Mouse (Mus musculus) intestine, embryonic 14.5 days (tissue): ENCODE data around the gene Wipf2. TPM values are rescaled to one million over a fixed set of nuclear protein-coding genes. Genes with fewer than 3 reads are reported as not detected.
A peak's percentile ranks its signal among the peaks of the same experiment; 100 is the strongest.

ENCODE experiments used
- ATAC-seq: fragments of 200-750 bp; cut with Nextera tagmentation; replicated peaks from 2 replicates; pipeline ENCODE4 v1.8.0; 2017; ENCODE audit warnings: low read depth, moderate number of reproducible peaks, moderate TSS enrichment, moderate library complexity; ENCODE audit not compliant: low FRiP score, low TSS enrichment
- DNase-seq: peaks from one replicate; pipeline ENCODE4 v3.0.0-alpha.2; 2018; ENCODE audit warnings: low spot score
- H3K27ac ChIP-seq: fragments of 300-500 bp; sonication (generic); 2 replicates; pipeline ENCODE4 v1.5.1; 2014; ENCODE audit warnings: low read depth, mild to moderate bottlenecking, control low read depth
- H3K27me3 ChIP-seq: fragments of 300-500 bp; sonication (generic); replicated peaks from 2 replicates; pipeline ENCODE4 v1.6.1; 2014; ENCODE audit warnings: low read length, control low read depth; ENCODE audit not compliant: control insufficient read depth, insufficient read depth
- H3K36me3 ChIP-seq: fragments of 300-500 bp; sonication (generic); 2 replicates; pipeline ENCODE4 v1.6.1; 2014; ENCODE audit warnings: low read length, control low read depth; ENCODE audit not compliant: control insufficient read depth, insufficient read depth
- H3K4me1 ChIP-seq: fragments of 300-500 bp; sonication (generic); replicated peaks from 2 replicates; pipeline ENCODE4 v1.6.1; 2014; ENCODE audit warnings: low read length, control low read depth, mixed read lengths; ENCODE audit not compliant: control insufficient read depth, insufficient read depth
- H3K4me2 ChIP-seq: fragments of 300-500 bp; sonication (generic); 2 replicates; pipeline ENCODE4 v1.6.1; 2014; ENCODE audit warnings: low read length
- H3K4me3 ChIP-seq: fragments of 300-500 bp; sonication (generic); 2 replicates; pipeline ENCODE4 v1.5.1; 2014; ENCODE audit warnings: low read depth, low read length, control low read depth, mixed read lengths
- H3K9ac ChIP-seq: fragments of 300-500 bp; sonication (generic); 2 replicates; pipeline ENCODE4 v1.6.1; 2014; ENCODE audit warnings: mild to moderate bottlenecking, low read length
- H3K9me3 ChIP-seq: fragments of 300-500 bp; sonication (generic); 2 replicates; pipeline ENCODE4 v1.6.1; 2016; ENCODE audit warnings: low read length, control low read depth; ENCODE audit not compliant: control insufficient read depth
- WGBS: fragments of 180-500 bp; shearing (Covaris S2); extraction: QIAGEN DNeasy Blood & Tissue Kit; methylation state at CpG from one replicate; pipeline ENCODE4 v1.1.7; 2014; 5-methylcytosine and 5-hydroxymethylcytosine counted together
- polyA plus RNA-seq: library from polyadenylated mRNA; unstranded; fragments of >200 nt; fragmentation: Nextera tagmentation; extraction: Ambion mirVana; gene quantifications from 2 replicates; pipeline ENCODE4 v1.2.1, GENCODE M21; 2014

The Wipf2 gene
- polyA plus RNA-seq, 1 experiment from 2014 or later, result 5.1 TPM

DNA sequence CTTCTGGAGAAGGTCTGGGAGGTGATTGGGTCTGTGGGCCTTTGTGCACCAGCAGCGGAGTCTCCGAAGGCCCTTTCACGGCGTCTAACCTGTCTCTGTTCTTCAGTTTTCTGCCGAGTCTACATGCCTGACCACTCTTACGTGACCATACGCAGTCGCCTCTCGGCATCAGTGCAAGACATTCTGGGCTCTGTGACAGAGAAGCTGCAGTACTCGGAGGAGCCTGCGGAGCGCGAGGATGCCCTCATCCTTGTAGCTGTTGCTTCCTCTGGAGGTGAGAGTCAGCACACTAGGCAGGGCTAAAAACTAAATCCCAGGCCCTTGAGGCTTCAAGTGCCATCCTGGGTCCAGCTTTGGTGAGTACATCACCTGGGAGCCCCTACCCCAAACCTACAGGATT is 17.4 kb upstream of the Wipf2 start:
- WGBS, result 60% methylated on average over 13 of the region's 13 CpGs
- no peaks in the 10 kb centered on the region for H3K9me3 ChIP-seq
- no peaks in the 10 kb centered on the region for H3K36me3 ChIP-seq
- H3K4me2 ChIP-seq, result no peak overlapping the region
- ATAC-seq (no peak), DNase-seq (no peak)
- no peak overlapping the region for H3K4me3 ChIP-seq
- no peak overlapping the region for H3K27ac ChIP-seq
- no peaks in the 10 kb centered on the region for H3K27me3 ChIP-seq
- peaks cover 7% of the 10 kb centered on the region; the same call in 1 of the 2 replicates for H3K4me1 ChIP-seq
- H3K9ac ChIP-seq, result no peak overlapping the region

DNA sequence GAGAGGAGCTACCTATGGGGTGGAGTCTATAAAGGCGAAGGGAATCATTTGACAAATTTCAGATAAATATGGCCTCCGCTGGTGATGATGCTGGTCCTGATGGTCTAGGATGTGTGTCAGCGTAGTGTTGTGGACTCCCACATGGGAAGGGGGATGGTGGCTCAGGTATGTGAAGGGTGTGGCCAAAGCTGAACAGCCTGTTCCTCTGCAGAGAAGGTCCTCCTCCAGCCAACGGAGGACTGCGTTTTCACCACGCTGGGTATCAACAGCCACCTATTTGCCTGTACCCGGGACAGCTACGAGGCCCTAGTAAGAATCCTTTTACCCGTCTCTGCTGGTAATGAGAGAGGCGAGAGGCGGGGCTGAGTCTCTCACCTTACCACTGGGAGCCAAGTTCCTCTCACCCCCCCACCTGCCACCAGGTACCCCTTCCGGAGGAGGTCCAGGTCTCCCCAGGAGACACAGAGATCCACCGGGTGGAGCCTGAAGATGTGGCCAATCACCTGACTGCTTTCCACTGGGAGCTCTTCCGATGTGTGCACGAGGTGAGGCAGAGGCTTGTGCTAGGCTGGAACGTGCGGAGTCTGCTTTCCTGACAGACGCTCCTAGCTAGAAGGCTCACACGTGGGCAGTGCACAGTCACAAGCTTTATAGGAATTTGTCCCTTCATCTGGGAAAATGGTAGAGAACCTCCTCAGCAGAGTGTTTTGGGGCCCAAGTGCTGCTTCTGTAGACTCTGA is 16.4 kb upstream of the Wipf2 start:
- Histone ChIP-seq H3K9me3 (no peaks in the 10 kb centered on the region), H3K9ac (no peak overlapping the region), H3K4me1 (peaks cover 7% of the 10 kb centered on the region; the same call in 1 of the 2 replicates), H3K27ac (no peak overlapping the region), H3K27me3 (no peaks in the 10 kb centered on the region), H3K4me2 (no peak overlapping the region), H3K36me3 (no peaks in the 10 kb centered on the region), H3K4me3 (no peak overlapping the region)
- peak; percentile 51; the same call in 1 of the 2 replicates for ATAC-seq
- no peak for DNase-seq
- WGBS, result 55% methylated on average over 19 of the region's 19 CpGs

DNA sequence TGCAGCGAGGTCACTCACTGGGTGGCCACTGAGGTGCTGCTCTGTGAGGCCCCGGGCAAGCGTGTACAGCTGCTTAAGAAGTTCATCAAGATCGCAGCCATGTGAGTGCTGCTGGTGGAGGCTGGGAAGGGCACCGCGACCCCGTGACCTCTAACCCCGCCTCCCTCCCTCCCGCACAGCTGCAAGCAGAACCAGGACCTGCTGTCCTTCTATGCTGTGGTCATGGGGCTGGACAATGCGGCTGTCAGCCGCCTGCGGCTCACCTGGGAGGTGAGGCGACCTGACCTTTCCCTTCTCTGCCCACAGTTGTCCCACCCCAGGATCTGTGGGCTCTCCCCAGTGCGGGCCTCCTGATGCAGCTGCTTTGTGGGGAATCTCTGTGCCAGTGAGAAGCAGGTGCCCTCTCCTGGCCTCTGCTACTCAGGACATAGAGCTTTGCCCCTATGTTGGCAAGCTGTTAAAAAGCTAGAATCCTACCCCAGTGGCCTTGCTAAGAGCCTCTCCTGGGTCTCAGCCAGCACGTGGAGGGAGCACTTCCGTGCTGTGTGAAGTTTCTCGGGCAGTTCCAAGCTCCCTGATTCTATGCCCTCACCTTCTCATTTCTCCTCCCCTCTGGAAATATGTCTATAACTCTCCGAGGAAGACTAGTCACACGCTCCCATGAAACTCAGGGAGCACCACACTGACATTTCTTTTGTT is 14.1 kb upstream of the Wipf2 start:
- Histone ChIP-seq H3K9ac (no peak overlapping the region), H3K27ac (no peak overlapping the region), H3K9me3 (no peaks in the 10 kb centered on the region), H3K27me3 (no peaks in the 10 kb centered on the region), H3K4me1 (peaks cover 7% of the 10 kb centered on the region; the same call in 1 of the 2 replicates), H3K36me3 (no peaks in the 10 kb centered on the region), H3K4me2 (no peak overlapping the region), H3K4me3 (no peak overlapping the region)
- ATAC-seq, result no peak; the same call in 1 of the 2 replicates
- no peak for DNase-seq
- 17% methylated on average over 19 of the region's 19 CpGs for WGBS

DNA sequence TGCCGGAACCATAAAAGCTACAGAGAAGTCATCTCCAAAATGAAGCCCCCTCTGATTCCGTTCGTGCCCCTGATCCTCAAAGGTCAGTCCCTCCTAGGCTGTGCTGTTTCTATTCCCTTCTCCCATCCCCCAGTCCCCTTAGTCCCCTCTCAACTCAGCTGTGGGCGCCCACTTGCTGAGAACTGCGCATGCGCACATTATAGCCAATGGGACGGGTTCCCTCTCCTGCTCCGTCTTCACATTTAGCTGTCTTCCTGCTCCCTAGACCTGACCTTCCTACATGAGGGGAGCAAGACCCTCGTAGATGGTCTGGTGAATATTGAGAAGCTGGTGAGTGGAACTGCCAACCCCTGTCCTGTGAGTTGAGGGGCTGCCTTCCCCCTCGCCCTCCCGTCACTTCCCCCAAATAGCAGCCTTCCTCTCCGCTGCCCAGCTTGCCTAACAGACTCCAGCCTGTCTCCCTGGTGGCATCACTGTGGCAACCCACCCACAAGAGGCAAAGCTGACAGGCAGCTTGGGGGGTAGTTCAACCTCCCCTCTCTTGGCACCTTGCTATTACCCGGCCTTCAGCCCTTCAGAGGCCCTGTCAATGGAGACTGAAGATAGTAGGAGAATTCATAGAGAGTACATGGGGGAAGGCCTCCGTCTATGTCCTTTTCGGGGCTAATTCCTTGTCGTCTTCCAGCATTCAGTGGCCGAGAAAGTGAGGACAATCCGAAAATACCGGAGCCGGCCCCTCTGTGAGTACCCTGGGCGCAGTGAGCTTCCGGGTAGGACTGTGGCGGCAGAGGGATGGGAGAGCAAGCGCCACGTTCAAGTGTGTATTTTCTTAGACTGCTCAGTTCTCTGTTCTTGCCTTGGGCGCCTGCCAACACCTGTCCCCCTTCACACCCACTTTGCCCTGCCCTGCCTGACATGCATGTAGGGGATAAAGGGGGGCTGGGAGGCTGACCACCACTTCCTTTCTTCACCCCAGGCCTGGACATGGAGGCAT is 13.0 kb upstream of the Wipf2 start:
- ATAC-seq, result no peak
- Histone ChIP-seq H3K27me3 (no peaks in the 10 kb centered on the region), H3K36me3 (no peaks in the 10 kb centered on the region), H3K9me3 (no peaks in the 10 kb centered on the region), H3K4me2 (no peak overlapping the region), H3K9ac (no peak overlapping the region), H3K27ac (no peak overlapping the region), H3K4me1 (peaks cover 7% of the 10 kb centered on the region; the same call in 1 of the 2 replicates), H3K4me3 (no peak overlapping the region)
- no peak for DNase-seq
- WGBS, result 72% methylated on average over 26 of the region's 26 CpGs

DNA sequence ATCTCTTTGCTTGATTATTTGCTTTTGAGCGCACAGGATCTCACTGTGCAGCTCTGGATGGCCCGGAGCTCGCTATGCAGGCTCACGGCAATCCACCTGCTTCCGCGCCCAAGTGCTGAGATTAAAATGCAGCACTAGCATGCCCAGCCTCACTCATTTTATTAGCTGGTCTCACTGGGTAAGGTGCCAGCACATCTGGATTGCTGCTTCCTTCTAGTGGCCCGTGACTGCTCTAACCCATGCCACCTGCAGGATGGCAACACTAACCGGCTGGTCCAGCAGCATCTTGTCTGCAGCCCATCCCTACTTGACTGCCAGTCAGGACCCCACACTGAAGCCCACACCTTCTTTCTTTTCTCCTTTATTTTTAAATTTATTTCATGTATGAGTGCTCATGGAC is 9.3 kb upstream of the Wipf2 start:
- no peak overlapping the region for H3K4me2 ChIP-seq
- DNase-seq, result no peak
- H3K27ac ChIP-seq, result no peak overlapping the region
- peaks cover 6% of the 10 kb centered on the region; the same call in 1 of the 2 replicates for H3K4me1 ChIP-seq
- no peak for ATAC-seq
- 93% methylated on average over 8 of the region's 8 CpGs for WGBS
- H3K9ac ChIP-seq, result no peak overlapping the region
- H3K27me3 ChIP-seq, result no peaks in the 10 kb centered on the region
- H3K9me3 ChIP-seq, result no peaks in the 10 kb centered on the region
- H3K36me3 ChIP-seq, result no peaks in the 10 kb centered on the region
- H3K4me3 ChIP-seq, result no peak overlapping the region

DNA sequence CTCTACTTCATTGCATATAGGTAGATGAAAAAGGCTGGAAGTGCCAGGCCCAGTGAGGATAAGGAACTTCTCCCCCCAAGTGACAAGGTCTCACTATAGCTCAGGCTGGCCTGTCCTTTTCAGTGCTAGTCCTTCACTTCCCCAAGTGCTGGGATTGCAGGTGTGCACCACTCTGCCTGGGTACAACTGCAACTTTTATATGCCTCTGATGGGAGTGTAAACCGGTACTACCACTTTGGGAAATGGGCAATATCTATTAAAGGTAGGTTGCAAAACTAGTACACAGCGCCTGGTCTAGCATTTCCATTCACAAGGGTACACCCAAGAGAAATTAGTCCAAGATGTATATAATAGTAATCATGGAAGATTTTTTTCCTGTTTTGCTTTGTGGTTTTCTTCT is 8.8 kb upstream of the Wipf2 start:
- DNase-seq (no peak), ATAC-seq (no peak)
- H3K4me3 ChIP-seq, result no peak overlapping the region
- WGBS, result 84% methylated on average over 2 of the region's 2 CpGs
- no peaks in the 10 kb centered on the region for H3K9me3 ChIP-seq
- H3K9ac ChIP-seq, result no peak overlapping the region
- H3K36me3 ChIP-seq, result no peaks in the 10 kb centered on the region
- H3K27ac ChIP-seq, result no peak overlapping the region
- no peaks in the 10 kb centered on the region for H3K27me3 ChIP-seq
- peaks cover under 1% of the 10 kb centered on the region; the same call in 1 of the 2 replicates for H3K4me1 ChIP-seq
- no peak overlapping the region for H3K4me2 ChIP-seq

DNA sequence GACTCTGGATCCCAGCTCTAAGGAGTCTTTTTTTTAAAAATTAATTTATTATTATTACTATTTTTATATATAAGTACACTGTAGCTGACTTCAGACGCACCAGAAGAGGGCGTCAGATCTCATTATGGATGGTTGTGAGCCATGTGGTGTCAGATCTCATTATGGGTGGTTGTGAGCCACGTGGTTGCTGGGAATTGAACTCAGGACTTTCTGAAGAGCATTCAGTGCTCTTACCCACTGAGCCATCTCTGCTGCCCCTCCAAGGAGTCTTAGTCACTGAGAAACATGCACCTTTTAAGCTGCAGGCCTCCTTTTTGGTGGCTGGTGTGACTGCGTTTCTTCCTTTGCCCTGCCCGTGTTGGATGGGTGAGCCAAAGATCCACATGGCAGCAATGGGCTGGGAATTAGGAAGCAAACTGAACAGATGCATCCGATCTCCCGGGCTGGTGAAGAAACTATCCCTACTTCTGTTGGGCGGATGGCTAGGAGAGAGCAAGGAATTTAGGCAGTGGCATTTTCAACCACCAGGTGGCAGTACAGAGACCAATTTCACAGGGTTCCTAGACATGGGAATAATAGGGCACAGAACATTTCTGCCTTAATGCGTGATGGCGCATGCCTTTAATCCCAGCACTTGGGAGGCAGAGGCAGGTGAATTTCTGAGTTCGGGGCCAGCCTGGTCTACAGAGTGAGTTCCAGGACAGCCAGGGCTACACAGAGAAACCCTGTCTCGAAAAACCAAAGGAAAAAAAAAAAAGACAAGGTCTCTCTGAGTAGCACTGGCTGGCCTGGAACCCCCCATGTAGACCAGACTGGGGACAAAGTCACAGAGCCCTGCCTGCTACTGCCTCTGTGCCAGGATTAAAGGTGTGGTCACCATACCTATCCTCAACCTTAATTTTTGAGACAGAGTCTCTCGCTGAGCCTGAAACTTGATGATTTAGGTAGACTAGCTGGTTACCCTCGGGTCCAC is 4.4 kb upstream of the Wipf2 start:
- 35% methylated on average over 14 of the region's 14 CpGs for WGBS

More for the DNA sequence above, 4.4 kb upstream of the Wipf2 start:
- no peaks in the 10 kb centered on the region for H3K36me3 ChIP-seq
- H3K4me1 ChIP-seq, result no peaks in the 10 kb centered on the region
- no peak overlapping the region for H3K4me3 ChIP-seq
- H3K27me3 ChIP-seq, result no peaks in the 10 kb centered on the region
- H3K9me3 ChIP-seq, result no peaks in the 10 kb centered on the region
- H3K27ac ChIP-seq, result no peak overlapping the region
- H3K4me2 ChIP-seq, result no peak overlapping the region
- DNase-seq (peak; percentile 98), ATAC-seq (peak; percentile 44; the same call in 1 of the 2 replicates)
- no peak overlapping the region for H3K9ac ChIP-seq
